10 mouse cellular contexts compared by ENCODE assay signal in genomic region chr9:75303701-75304261, GRCm38 (mm10). TPM values are rescaled to one million over a fixed set of nuclear protein-coding genes. Genes with fewer than 3 reads are reported as not detected.
DNase-seq lines count a peak whose midpoint lies in the region; ATAC-seq and TF ChIP-seq lines count a peak whose summit lies in the region.
"Had no signal": no experiment of that assay in that cellular context is flagged by ENCODE, and none has a peak within 500 bp of the region (broad histone marks: within the 10 kb centered on the region; RNA-seq: fewer than 3 reads in every experiment).

No protein-coding gene starts in this region.

- no peaks in the 10 kb centered on the region for H3K9me3 ChIP-seq in limb, embryonic 15.5 days

- TF ChIP-seq CTCF in cerebellum, adult 2 months (IDR thresholded peaks at IDR 0.05; ENCODE audit: borderline replicate concordance, insufficient read depth, low read depth, low read length) = no peak
- no peak for TF ChIP-seq CTCF in layer of hippocampus, adult 2 months (conservative IDR thresholded peaks at IDR 0.05)

- H3K4me2 ChIP-seq in limb, embryonic 15.5 days = 0 out of 2 replicates have a peak overlapping the region, but pooled peaks have one; percentile 3

- 23% methylated on average over 16 of the region's 16 CpGs for WGBS in cerebellum, adult 2 months
- 37% methylated on average over 16 of the region's 16 CpGs for WGBS in limb, embryonic 15.5 days

- ATAC-seq in limb, embryonic 15.5 days (ENCODE audit: insufficient number of reproducible peaks, low FRiP score, low TSS enrichment, low read depth) = no peak

- no peaks in the 10 kb centered on the region for H3K36me3 ChIP-seq in limb, embryonic 15.5 days

- H3K4me3 ChIP-seq in cerebellum, adult 2 months (replicated peaks; ENCODE audit: insufficient read depth, low read depth, low read length) = no peak overlapping the region
- H3K4me3 ChIP-seq in limb, embryonic 15.5 days = no peak overlapping the region
- no peak overlapping the region for H3K4me3 ChIP-seq in layer of hippocampus, adult 2 months

- no peaks in the 10 kb centered on the region for H3K27me3 ChIP-seq in cerebellum, adult 2 months (ENCODE audit: control insufficient read depth, insufficient read depth, low read length)
- H3K27me3 ChIP-seq in limb, embryonic 15.5 days = 0 out of 2 replicates have a peak, but pooled peaks cover 2% of the 10 kb centered on the region

- no peak overlapping the region for H3K9ac ChIP-seq in limb, embryonic 15.5 days

- TF ChIP-seq POLR2A in cerebellum, adult 2 months (IDR thresholded peaks at IDR 0.05; ENCODE audit: borderline replicate concordance, insufficient read depth, low read length) = no peak

- peaks cover 42% of the 10 kb centered on the region for H3K4me1 ChIP-seq in cerebellum, adult 2 months (ENCODE audit: control insufficient read depth, insufficient read depth, low read length)
- no peaks in the 10 kb centered on the region for H3K4me1 ChIP-seq in limb, embryonic 15.5 days

- H3K27ac ChIP-seq in cerebellum, adult 2 months (ENCODE audit: insufficient read depth, low read length) = peak overlapping the region; percentile 76
- no peak overlapping the region for H3K27ac ChIP-seq in limb, embryonic 15.5 days
- H3K27ac ChIP-seq in layer of hippocampus, adult 2 months = no peak overlapping the region

- peak; percentile 55 to 59 for DNase-seq in cerebellum, adult 2 months
- DNase-seq in cerebellum, adult 11 months = no peak
- DNase-seq in thymus, postnatal 4 days = peak; percentile 41
- DNase-seq in thymus, adult 18-20 months = no peak
- DNase-seq in layer of hippocampus, adult 2 months (ENCODE audit: low spot score in 2 of 2) = no peak
- no peak for DNase-seq in layer of hippocampus, adult 11-12 months (ENCODE audit: low spot score)
- DNase-seq in gastrocnemius, postnatal 10 days = no peak

RNA-seq across cellular contexts. Expression of gene Gnb5, which starts 2.3 kb away (rescaled TPM):
- 194 and 215 TPM in 2 replicates for polyA plus RNA-seq in cerebellum, adult 2 months (2012; rRNA removed)
- polyA plus RNA-seq in limb, embryonic 15.5 days (2015; fragmentation: Nextera tagmentation; extraction: Ambion mirVana) = 24.6 TPM in 2 replicates
- 100 to 1,000 TPM; 125 to 127 TPM for total RNA-seq in layer of hippocampus, adult 2 months (2021)
- total RNA-seq in gastrocnemius, postnatal 10 days (2021) = 10 to 100 TPM in 1 of 2 experiments, 1 to 10 TPM in 1; 7.9 to 11.2 TPM

RNA-seq across cellular contexts. Expression of gene Bcl2l10, which starts 43.8 kb away (rescaled TPM):
- polyA plus RNA-seq in cerebellum, adult 2 months (2012; rRNA removed) = 0.17 and 0.25 TPM in 2 replicates
- not detected in 2 replicates for polyA plus RNA-seq in limb, embryonic 15.5 days (2015; fragmentation: Nextera tagmentation; extraction: Ambion mirVana)
- not detected for total RNA-seq in layer of hippocampus, adult 2 months (2021)
- total RNA-seq in gastrocnemius, postnatal 10 days (2021) = not detected
- total RNA-seq: gastrocnemius, postnatal 4 days had no signal
- polyA plus RNA-seq: limb, embryonic 14.5 days had no signal

Comparison
In these comparisons a context has a peak if more than half of its experiments do, and no peak if none do; other contexts are left out.
1. DNase-seq: peak in cerebellum, adult 2 months (2 of 2) and thymus, postnatal 4 days (single experiment); none in cerebellum, adult 11 months (single experiment), thymus, adult 18-20 months (0 of 2), layer of hippocampus, adult 2 months (0 of 2), layer of hippocampus, adult 11-12 months (single experiment) and gastrocnemius, postnatal 10 days (single experiment).
2. RNA of gene Gnb5, which starts 2.3 kb away (total RNA-seq): 125 to 127 TPM in layer of hippocampus, adult 2 months; 7.9 to 11.2 TPM in gastrocnemius, postnatal 10 days; every median in the first group is over 10 times any median in the second.